Mouse (Mus musculus) spleen, adult 2 months (tissue): ENCODE measurements around the gene Plcl1.

ENCODE experiments used
- CTCF ChIP-seq: fragments of 200-500 bp; IDR thresholded peaks from 2 replicates; pipeline ENCODE4 v1.5.1; 2011; ENCODE audit warnings: mild to moderate bottlenecking, inconsistent platforms; ENCODE audit not compliant: insufficient read depth, insufficient read length, insufficient replicate concordance; ENCODE audit errors: extremely low read depth
- POLR2A ChIP-seq: fragments of 200-500 bp; IDR thresholded peaks from 2 replicates; pipeline ENCODE4 v1.6.1; 2011; ENCODE audit warnings: low read depth, low read length, inconsistent platforms

DNA sequence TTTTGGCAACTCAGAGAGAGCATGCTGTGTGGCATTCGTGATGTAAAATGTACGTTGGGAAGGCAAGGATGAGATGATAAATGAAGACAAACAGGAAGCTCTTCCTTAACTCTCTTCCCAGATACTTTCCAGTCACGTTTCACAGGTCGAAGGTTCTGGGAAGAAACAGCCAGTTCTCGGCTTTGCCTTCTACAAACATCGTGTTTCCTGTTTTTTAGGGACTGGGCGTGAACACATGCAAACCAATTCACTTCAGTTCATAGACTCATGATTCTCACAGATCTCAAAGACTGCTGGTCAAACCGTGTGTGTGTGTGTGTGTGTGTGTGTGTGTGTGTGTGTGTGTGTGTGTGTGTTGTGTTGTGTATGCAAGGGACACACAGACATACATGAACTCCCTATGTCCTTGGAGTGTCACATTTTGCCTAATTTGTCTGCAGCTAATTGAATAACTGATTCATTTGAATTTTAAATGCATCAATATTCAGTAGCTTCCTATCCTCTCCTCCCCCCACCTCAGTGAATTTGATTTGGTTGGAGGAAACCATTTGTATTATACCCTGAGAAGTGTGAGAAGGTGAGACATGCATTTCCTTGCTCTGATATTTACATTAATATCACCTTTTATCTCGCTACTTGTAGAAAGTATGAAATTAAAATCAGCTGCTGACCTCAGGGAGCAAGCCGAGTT is 259.6 kb downstream of the Plcl1 start:
- TF ChIP-seq POLR2A (no peak), CTCF (no peak)
